ENCODE assay signal across 7 mouse cellular contexts in the genomic region with DNA sequence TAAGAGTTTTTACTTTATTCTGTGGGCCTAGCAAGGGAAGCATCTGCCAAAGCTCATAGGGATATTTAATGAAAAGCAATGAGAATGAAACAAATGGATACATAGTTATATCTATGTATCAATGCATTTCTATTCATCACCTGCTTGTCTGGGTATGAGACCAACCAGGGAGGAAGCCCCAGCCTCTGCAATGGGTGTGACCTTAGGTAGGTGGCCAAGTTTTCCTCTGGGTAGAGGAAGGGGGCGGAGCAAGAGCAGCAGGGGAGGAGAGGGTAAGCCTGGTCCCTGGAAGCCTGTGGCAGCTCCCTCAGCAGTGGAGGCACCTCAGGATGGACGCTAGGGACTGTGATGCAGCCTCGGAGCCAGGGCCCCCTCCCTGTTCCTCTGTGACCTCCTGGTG. TPM values are rescaled to one million over a fixed set of nuclear protein-coding genes. Genes with fewer than 3 reads are reported as not detected.
"Had no signal": no experiment of that assay in that cellular context is flagged by ENCODE, and none has a peak within 500 bp of the region (broad histone marks: within the 10 kb centered on the region; RNA-seq: fewer than 3 reads in every experiment).

TSS of gene Abhd12b (plus strand) at position 301 of the 400 bp plus-strand sequence.

- H3K36me3 ChIP-seq: neural tube, embryonic 13.5 days; neural tube, embryonic 15.5 days; stomach, embryonic 15.5 days had no signal

- H3K27me3 ChIP-seq: neural tube, embryonic 13.5 days; neural tube, embryonic 15.5 days; stomach, embryonic 15.5 days had no signal

- H3K9me3 ChIP-seq: neural tube, embryonic 13.5 days; neural tube, embryonic 15.5 days; stomach, embryonic 15.5 days had no signal

- H3K4me3 ChIP-seq: neural tube, embryonic 13.5 days; neural tube, embryonic 15.5 days; stomach, embryonic 15.5 days had no signal

- H3K4me1 ChIP-seq: stomach, embryonic 15.5 days had no signal

RNA-seq across cellular contexts. Expression of gene Abhd12b, which starts in this region (rescaled TPM):
- polyA plus RNA-seq: small intestine, adult 2 months; spleen, adult 2 months; stomach, embryonic 15.5 days; testis, adult 2 months; thymus, postnatal 0 days had no signal
